Mouse (Mus musculus): ENCODE measurements around the gene Dusp2. TPM values are rescaled to one million over a fixed set of nuclear protein-coding genes. Genes with fewer than 3 reads are reported as not detected.

Gene Dusp2
- polyA plus RNA-seq, 1 experiment from 2014 or later, result 3.2 TPM

- no peaks in the 10 kb centered on the region for H3K27me3 ChIP-seq (ENCODE audit: control insufficient read depth, insufficient read depth, low read length)
- no peak overlapping the region for H3K4me2 ChIP-seq (replicated peaks; ENCODE audit: low read depth, low read length)
- WGBS, result 95% methylated on average over 1 of the region's 1 CpGs
- H3K36me3 ChIP-seq (ENCODE audit: control insufficient read depth, insufficient read depth, low read length), result no peaks in the 10 kb centered on the region
- H3K4me1 ChIP-seq (ENCODE audit: control insufficient read depth, insufficient read depth, low read length), result no peaks in the 10 kb centered on the region
- H3K9me3 ChIP-seq (ENCODE audit: control insufficient read depth, low read depth, low read length), result no peaks in the 10 kb centered on the region
- H3K4me3 ChIP-seq (ENCODE audit: low read depth, low read length), result no peak overlapping the region
- H3K27ac ChIP-seq (ENCODE audit: low read length), result no peak overlapping the region
- no peak for ATAC-seq (ENCODE audit: insufficient number of reproducible peaks, insufficient read depth, low FRiP score, low read depth)
- no peak overlapping the region for H3K9ac ChIP-seq (replicated peaks; ENCODE audit: low read depth, low read length)
These were observed 20.8 kb upstream of the Dusp2 start for GRCm38 (mm10) chr2:127315155-127315470.

GRCm38 (mm10) chr2:127316431-127316830, 19.5 kb upstream of the Dusp2 start:
- H3K36me3 ChIP-seq (ENCODE audit: control insufficient read depth, insufficient read depth, low read length), result no peaks in the 10 kb centered on the region
- ATAC-seq (ENCODE audit: insufficient number of reproducible peaks, insufficient read depth, low FRiP score, low read depth), result no peak
- no peaks in the 10 kb centered on the region for H3K4me1 ChIP-seq (ENCODE audit: control insufficient read depth, insufficient read depth, low read length)
- no peaks in the 10 kb centered on the region for H3K9me3 ChIP-seq (ENCODE audit: control insufficient read depth, low read depth, low read length)
- H3K27ac ChIP-seq (ENCODE audit: low read length), result no peak overlapping the region
- 74% methylated on average over 5 of the region's 5 CpGs for WGBS
- H3K27me3 ChIP-seq (ENCODE audit: control insufficient read depth, insufficient read depth, low read length), result no peaks in the 10 kb centered on the region
- no peak overlapping the region for H3K4me2 ChIP-seq (replicated peaks; ENCODE audit: low read depth, low read length)
- no peak overlapping the region for H3K9ac ChIP-seq (replicated peaks; ENCODE audit: low read depth, low read length)
- no peak overlapping the region for H3K4me3 ChIP-seq (ENCODE audit: low read depth, low read length)

- Histone ChIP-seq H3K4me3 (ENCODE audit: low read depth, low read length) (no peak overlapping the region), H3K9me3 (ENCODE audit: control insufficient read depth, low read depth, low read length) (no peaks in the 10 kb centered on the region), H3K9ac (replicated peaks; ENCODE audit: low read depth, low read length) (no peak overlapping the region), H3K27me3 (ENCODE audit: control insufficient read depth, insufficient read depth, low read length) (no peaks in the 10 kb centered on the region), H3K27ac (ENCODE audit: low read length) (no peak overlapping the region), H3K36me3 (ENCODE audit: control insufficient read depth, insufficient read depth, low read length) (no peaks in the 10 kb centered on the region), H3K4me1 (ENCODE audit: control insufficient read depth, insufficient read depth, low read length) (no peaks in the 10 kb centered on the region), H3K4me2 (replicated peaks; ENCODE audit: low read depth, low read length) (no peak overlapping the region)
- no peak for ATAC-seq (ENCODE audit: insufficient number of reproducible peaks, insufficient read depth, low FRiP score, low read depth)
- WGBS, result 81% methylated on average over 4 of the region's 4 CpGs
These were observed 17.8 kb upstream of the Dusp2 start for GRCm38 (mm10) chr2:127318136-127318535.

- Histone ChIP-seq H3K4me3 (ENCODE audit: low read depth, low read length) (no peak overlapping the region), H3K36me3 (ENCODE audit: control insufficient read depth, insufficient read depth, low read length) (no peaks in the 10 kb centered on the region), H3K4me1 (ENCODE audit: control insufficient read depth, insufficient read depth, low read length) (no peaks in the 10 kb centered on the region), H3K9ac (replicated peaks; ENCODE audit: low read depth, low read length) (no peak overlapping the region), H3K4me2 (replicated peaks; ENCODE audit: low read depth, low read length) (no peak overlapping the region), H3K27ac (ENCODE audit: low read length) (no peak overlapping the region), H3K27me3 (ENCODE audit: control insufficient read depth, insufficient read depth, low read length) (no peaks in the 10 kb centered on the region), H3K9me3 (ENCODE audit: control insufficient read depth, low read depth, low read length) (no peaks in the 10 kb centered on the region)
- WGBS, result 71% methylated on average over 4 of the region's 4 CpGs
- no peak for ATAC-seq (ENCODE audit: insufficient number of reproducible peaks, insufficient read depth, low FRiP score, low read depth)
These were observed 16.9 kb upstream of the Dusp2 start for GRCm38 (mm10) chr2:127319071-127319470.

- 73% methylated on average over 6 of the region's 6 CpGs for WGBS
- Histone ChIP-seq H3K36me3 (ENCODE audit: control insufficient read depth, insufficient read depth, low read length) (no peaks in the 10 kb centered on the region), H3K4me1 (ENCODE audit: control insufficient read depth, insufficient read depth, low read length) (no peaks in the 10 kb centered on the region), H3K27me3 (ENCODE audit: control insufficient read depth, insufficient read depth, low read length) (no peaks in the 10 kb centered on the region), H3K27ac (ENCODE audit: low read length) (no peak overlapping the region), H3K9ac (replicated peaks; ENCODE audit: low read depth, low read length) (no peak overlapping the region), H3K4me2 (replicated peaks; ENCODE audit: low read depth, low read length) (no peak overlapping the region), H3K9me3 (ENCODE audit: control insufficient read depth, low read depth, low read length) (no peaks in the 10 kb centered on the region), H3K4me3 (ENCODE audit: low read depth, low read length) (no peak overlapping the region)
- ATAC-seq (ENCODE audit: insufficient number of reproducible peaks, insufficient read depth, low FRiP score, low read depth), result no peak
These were observed 13.2 kb upstream of the Dusp2 start for GRCm38 (mm10) chr2:127322671-127323285.

GRCm38 (mm10) chr2:127323667-127324066, 12.3 kb upstream of the Dusp2 start:
- H3K4me3 ChIP-seq (ENCODE audit: low read depth, low read length), result no peak overlapping the region
- no peaks in the 10 kb centered on the region for H3K27me3 ChIP-seq (ENCODE audit: control insufficient read depth, insufficient read depth, low read length)
- WGBS, result 75% methylated on average over 1 of the region's 1 CpGs
- no peak for ATAC-seq (ENCODE audit: insufficient number of reproducible peaks, insufficient read depth, low FRiP score, low read depth)
- H3K27ac ChIP-seq (ENCODE audit: low read length), result no peak overlapping the region
- no peaks in the 10 kb centered on the region for H3K9me3 ChIP-seq (ENCODE audit: control insufficient read depth, low read depth, low read length)
- H3K4me2 ChIP-seq (replicated peaks; ENCODE audit: low read depth, low read length), result no peak overlapping the region
- H3K36me3 ChIP-seq (ENCODE audit: control insufficient read depth, insufficient read depth, low read length), result no peaks in the 10 kb centered on the region
- H3K4me1 ChIP-seq (ENCODE audit: control insufficient read depth, insufficient read depth, low read length), result no peaks in the 10 kb centered on the region
- H3K9ac ChIP-seq (replicated peaks; ENCODE audit: low read depth, low read length), result no peak overlapping the region

- no peak overlapping the region for H3K4me3 ChIP-seq (ENCODE audit: low read depth, low read length)
- H3K4me1 ChIP-seq (ENCODE audit: control insufficient read depth, insufficient read depth, low read length), result no peaks in the 10 kb centered on the region
- WGBS, result 54% methylated on average over 7 of the region's 7 CpGs
- H3K27ac ChIP-seq (ENCODE audit: low read length), result no peak overlapping the region
- no peaks in the 10 kb centered on the region for H3K27me3 ChIP-seq (ENCODE audit: control insufficient read depth, insufficient read depth, low read length)
- H3K9ac ChIP-seq (replicated peaks; ENCODE audit: low read depth, low read length), result no peak overlapping the region
- H3K36me3 ChIP-seq (ENCODE audit: control insufficient read depth, insufficient read depth, low read length), result no peaks in the 10 kb centered on the region
- no peaks in the 10 kb centered on the region for H3K9me3 ChIP-seq (ENCODE audit: control insufficient read depth, low read depth, low read length)
- no peak for ATAC-seq (ENCODE audit: insufficient number of reproducible peaks, insufficient read depth, low FRiP score, low read depth)
- no peak overlapping the region for H3K4me2 ChIP-seq (replicated peaks; ENCODE audit: low read depth, low read length)
These were observed 11.5 kb upstream of the Dusp2 start for GRCm38 (mm10) chr2:127324456-127324855.

- Histone ChIP-seq H3K4me2 (replicated peaks; ENCODE audit: low read depth, low read length) (no peak overlapping the region), H3K4me1 (ENCODE audit: control insufficient read depth, insufficient read depth, low read length) (no peaks in the 10 kb centered on the region), H3K27me3 (ENCODE audit: control insufficient read depth, insufficient read depth, low read length) (no peaks in the 10 kb centered on the region), H3K27ac (ENCODE audit: low read length) (peak overlapping the region; percentile 15; the same call in 1 of the 2 replicates), H3K4me3 (ENCODE audit: low read depth, low read length) (no peak overlapping the region), H3K36me3 (ENCODE audit: control insufficient read depth, insufficient read depth, low read length) (no peaks in the 10 kb centered on the region), H3K9ac (replicated peaks; ENCODE audit: low read depth, low read length) (no peak overlapping the region), H3K9me3 (ENCODE audit: control insufficient read depth, low read depth, low read length) (no peaks in the 10 kb centered on the region)
- ATAC-seq (ENCODE audit: insufficient number of reproducible peaks, insufficient read depth, low FRiP score, low read depth), result peak; percentile 60; the same call in 1 of the 2 replicates
- WGBS, result 69% methylated on average over 12 of the region's 12 CpGs
These were observed 7.7 kb upstream of the Dusp2 start for GRCm38 (mm10) chr2:127328090-127328851.

All from stomach, embryonic 14.5 days (tissue).